Mouse (Mus musculus) c-Kit-positive CD71-positive TER-119-positive erythroid progenitor cells, embryonic 14.5 days (primary cell): ENCODE data around the gene Tmem150c.
A peak's percentile ranks its signal among the peaks of the same experiment; 100 is the strongest.

Experiments
- DNase-seq: peaks from one replicate; pipeline ENCODE4 v3.0.0-alpha.2; 2013; ENCODE audit warnings: low spot score

Tmem150c gene

DNA sequence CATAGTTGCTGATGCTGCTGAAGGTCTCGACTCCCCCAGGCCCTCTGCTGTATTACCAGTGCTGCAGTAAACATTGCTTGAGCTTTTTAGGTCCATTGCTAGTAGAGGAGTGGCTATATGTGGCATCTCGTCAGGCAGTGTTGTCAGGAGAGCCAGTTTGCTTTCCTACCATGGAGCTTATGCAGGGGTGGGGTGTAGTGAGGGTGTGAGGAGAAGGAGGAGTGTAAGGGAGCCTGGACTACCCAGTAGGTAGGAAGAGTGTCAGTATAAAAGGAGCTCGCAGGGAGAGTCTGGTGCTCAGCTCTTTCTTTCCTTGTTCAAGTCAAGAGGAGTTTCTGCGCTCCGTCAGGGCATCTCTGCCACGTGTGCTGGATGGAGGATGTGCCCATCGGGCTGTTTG, 106.9 kb downstream of the Tmem150c start:
- no peak for DNase-seq

DNA sequence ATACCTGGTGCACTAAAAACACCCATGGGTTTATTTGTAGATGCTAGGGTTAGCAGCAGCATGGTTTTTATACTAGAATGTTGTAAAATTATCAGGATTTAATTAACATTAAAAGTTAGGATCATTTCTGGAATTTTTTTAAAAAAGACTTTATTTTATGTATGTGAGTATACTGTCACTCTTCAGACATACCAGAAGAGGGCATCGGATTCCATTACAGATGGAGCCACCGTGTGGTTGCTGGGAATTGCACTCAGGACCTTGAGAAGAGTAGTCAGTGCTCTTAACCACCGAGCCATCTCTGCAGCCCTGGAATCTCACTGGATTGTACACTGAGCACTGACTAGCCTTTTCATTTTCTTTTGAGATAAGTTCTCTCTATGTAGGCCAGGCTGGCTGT, 109.7 kb downstream of the Tmem150c start:
- no peak for DNase-seq

DNA sequence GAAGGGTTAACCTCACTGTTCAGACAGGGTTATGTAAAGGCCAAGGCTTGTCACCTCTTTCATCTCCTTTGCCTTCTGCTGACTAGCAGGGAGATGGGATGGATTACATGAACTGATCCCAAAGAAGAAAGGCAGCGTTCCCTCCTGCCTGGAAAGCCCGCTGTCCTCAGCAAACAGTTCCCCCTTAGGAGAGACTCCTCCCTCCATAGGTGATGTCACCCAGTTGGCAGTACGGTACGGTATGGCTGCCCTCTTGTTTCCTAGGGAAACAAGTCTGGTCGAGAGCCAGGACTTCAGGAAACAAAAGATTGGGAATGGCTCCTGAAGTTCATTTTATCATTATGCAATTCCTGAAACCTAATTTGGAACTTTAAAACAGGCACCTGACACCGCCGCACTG, 111.7 kb downstream of the Tmem150c start:
- DNase-seq, result no peak

DNA sequence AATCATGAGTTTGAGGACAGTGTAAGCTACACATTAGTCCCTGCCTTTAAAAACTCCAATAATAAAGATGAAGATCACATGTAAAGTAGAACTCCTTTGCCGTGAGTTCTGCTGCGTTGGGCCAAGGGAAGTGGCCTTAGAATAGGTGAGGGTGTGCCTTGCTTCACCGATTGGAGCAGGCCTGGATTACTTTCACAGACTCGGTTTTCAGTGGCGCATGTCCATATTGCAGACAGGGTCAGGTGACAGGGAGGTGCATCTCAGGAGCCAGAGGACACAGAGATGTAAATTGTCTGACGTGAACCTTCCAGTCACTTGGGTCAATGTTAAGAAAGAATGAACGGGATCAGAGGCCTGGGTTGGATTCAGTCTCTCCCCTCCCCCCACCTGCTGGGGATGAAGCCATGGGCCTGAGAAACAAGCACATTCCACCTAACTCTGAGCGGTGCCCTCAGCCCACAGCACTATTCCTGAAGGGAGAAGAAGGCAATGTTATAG, 112.4 kb downstream of the Tmem150c start:
- no peak for DNase-seq

DNA sequence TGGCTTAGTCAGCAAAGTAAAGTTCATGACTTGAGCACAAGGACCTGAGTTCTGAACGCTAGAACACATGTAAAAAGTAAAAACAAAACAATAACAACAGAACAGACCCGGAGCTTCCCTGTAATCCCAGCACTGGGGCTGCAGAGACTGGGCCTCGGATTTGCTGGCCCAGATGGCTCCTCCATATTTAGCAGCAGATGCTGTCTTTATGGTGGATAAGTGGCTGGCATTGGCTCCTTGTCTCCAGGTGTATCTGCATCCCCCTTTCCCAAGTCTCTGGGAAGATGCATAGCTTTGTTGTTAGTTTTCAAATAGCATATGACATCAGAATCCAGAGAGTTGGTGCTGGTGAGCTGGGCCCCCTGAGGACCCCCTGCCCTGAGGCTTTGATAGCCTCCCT, 113.5 kb downstream of the Tmem150c start:
- no peak for DNase-seq

DNA sequence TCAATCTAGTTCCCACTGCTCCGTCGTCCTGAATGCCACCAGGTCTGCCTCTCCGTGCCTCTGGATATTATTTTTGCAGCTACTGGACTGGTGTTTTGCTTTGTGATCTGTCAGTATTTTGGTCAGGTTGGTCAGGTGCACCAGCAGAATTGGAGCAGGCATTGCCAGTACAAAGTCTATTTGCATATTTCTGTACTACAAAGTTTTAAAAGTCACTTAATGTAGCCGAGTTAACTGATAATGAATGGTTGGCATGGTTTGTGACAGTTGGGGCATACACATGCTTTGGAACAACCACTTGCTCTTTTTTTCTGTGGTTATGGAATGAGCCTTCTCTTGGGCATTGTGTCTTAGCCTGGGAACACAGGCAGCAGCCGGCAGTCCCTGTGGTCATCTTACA, 115.0 kb downstream of the Tmem150c start:
- DNase-seq, result no peak

DNA sequence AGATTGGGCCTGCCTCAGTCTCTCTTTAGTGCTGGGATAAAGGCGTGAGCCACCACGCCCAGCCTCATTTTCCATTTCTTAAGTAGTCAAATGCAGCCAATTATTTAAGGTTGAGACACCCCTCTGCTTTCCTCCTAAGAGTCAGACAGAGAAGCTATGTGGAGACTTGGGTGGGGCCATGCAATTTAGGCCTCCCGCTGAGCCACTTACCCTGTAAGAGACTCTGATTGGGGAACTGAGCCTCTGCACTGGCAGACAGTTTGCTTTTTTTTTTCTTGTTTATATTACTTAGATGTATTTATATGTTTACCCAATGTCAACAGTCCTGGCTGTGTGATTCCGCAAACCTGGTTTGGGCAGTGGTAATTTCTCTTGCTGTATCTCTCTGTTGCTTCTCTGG, 115.6 kb downstream of the Tmem150c start:
- DNase-seq, result no peak

DNA sequence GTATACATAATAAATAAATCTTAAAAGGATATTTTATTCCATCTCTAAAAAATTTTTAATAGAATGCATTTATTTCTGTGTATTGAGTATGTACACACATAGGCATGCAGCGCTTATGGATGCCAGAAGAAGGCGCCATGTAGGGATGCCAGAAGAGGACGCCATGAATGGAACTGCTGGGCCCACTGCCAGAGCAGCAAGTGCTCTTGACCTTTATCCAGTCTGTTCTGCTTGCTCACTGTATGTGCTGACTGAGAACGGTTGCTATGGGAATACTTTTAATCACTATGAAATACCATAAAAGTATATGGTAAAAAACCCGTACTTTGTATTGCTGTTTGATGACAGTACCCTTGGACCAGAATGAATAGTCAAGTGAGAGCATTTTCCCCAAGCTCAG, 116.2 kb downstream of the Tmem150c start:
- no peak for DNase-seq

DNA sequence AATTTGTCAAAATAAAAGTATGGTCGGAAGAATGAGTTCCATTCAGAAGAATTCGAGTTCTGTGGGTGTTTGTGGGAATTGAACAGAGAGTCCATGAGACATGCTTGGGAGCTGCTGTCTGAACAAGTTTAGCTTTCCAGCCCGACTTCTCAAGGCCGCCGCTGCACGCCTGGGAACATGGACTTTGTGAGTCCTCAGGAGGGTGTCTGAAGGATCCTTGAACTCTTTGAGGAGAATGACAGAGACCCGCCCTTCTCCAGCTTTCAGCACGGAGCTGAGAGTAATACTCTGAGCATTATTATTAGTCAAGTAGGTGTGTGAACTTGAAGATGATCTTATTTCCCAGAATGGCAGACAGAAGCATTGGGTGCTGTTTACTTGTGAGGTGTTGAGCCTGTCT, 117.1 kb downstream of the Tmem150c start:
- no peak for DNase-seq

DNA sequence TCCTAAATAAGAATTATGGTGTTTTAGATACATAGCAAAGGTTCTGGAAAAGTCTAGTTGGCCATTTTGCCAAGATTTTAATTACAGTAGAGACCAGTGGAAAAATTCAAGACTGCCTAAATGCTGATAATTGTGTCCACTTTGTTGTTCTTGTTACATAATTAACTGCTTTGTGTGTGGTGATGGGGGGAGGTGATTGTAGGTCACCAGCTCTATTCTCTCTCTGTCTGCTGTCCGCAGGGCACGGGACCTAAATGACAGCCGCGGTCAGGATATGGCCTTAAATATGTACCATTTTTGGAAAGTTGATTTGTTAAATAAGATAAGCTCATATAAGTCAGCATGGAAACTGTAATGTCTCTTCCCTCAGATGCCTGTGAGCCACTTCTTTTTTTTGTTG, 118.3 kb downstream of the Tmem150c start:
- no peak for DNase-seq

DNA sequence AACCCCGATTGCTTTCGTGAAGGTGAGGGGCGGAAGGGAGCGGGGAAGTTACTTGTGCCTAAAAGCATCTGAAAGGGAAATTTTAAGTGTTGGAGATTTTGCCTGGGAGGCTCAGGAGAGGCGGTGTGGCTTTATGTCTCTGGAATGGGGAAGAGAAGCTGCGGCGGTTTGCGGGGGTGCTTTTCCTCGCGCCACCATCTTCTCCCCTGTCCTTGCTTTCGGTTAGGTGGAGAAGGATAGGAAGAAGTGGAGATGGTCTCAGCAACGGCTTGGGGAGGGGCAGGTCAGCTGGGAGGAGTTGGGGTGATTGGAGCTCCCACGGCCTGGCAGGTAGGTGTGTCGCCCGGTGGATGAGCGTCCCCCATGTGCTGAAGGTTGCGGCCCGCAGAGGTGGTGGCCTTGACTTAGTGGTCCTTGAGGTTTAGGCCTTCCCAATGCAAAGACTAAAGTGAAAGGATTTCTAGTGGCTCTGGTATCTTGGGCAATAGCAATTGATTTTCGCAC, 119.3 kb downstream of the Tmem150c start:
- DNase-seq, result peak; percentile 33

DNA sequence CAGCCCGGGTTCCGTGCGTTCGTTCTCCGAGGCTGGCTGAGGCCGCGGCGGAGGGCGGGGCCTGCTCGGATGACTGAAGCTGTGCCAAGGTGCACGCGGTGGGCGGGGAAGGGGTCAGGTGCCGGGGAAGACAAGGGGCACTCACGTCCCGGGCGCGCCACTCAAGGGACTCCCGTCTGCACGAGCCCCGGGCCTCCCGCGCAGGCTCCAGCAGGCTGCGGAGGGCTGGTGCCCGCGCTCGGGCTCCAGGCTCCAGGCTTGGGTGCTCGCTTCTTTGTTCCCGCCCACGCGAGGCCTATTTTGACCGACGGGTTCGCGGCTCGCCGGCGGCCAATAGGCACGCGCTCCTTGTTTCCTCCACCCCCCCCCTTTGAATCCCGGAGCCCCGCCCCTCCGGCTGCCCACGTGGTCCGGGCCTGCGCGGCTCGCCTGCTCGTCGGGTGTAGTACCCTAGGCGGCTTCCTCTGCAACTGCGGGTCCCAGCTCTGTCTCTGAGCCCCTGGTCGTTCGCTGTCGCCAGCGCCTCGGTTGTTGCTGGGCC, 119.9 kb downstream of the Tmem150c start, which contains the start of the genes Hnrnpdl and Enoph1:
Hnrnpdl (minus strand) TSS at position 63 of the 541 bp plus-strand sequence.
Enoph1 (plus strand) TSS at position 384 of the 541 bp plus-strand sequence.
- DNase-seq, result peak; percentile 95

DNA sequence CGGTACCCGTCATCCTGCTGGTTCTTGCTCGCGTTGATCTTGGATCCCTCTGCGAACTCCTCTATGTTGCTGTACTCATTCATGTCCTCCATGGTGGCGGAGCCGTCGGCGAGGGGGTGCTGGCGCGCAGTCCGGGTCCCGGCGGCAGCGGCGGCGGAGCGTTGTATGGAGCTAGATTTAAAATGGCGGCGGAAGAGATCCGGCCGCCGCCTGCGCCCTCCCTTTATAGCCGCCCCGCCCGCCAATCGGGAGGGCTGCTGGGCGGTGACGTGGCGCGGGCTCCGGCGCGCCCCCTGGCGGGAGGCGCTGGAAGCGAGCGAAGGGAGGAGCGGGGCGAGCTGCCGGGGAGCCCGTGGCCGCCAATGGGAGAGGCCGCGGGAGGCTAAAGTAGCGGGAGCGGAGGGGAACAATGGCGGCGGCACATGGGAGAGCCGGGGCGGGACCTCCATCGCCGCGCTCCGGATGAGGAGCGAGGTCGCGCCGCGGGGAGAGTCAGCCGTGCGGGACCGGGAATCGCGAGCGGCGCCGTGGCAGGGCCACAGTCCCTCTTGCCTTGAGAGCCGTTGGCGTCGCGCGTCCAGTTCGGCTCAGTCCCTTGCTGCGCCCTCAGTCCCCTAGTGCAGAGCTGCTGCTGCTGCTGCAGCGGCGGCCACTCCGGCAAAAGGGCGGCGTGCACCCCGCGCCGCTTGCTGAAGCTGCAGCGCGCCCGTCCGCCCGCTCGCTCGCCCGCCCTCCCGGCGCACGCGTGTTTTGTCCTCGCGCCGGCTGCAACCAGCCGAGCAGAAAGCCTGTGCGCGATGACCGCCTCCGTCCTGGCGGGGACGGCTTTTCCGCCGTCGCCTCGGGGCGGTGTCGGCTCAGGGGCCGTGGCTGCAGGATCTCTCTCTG, 120.7 kb downstream of the Tmem150c start:
- peak; percentile 91 for DNase-seq

DNA sequence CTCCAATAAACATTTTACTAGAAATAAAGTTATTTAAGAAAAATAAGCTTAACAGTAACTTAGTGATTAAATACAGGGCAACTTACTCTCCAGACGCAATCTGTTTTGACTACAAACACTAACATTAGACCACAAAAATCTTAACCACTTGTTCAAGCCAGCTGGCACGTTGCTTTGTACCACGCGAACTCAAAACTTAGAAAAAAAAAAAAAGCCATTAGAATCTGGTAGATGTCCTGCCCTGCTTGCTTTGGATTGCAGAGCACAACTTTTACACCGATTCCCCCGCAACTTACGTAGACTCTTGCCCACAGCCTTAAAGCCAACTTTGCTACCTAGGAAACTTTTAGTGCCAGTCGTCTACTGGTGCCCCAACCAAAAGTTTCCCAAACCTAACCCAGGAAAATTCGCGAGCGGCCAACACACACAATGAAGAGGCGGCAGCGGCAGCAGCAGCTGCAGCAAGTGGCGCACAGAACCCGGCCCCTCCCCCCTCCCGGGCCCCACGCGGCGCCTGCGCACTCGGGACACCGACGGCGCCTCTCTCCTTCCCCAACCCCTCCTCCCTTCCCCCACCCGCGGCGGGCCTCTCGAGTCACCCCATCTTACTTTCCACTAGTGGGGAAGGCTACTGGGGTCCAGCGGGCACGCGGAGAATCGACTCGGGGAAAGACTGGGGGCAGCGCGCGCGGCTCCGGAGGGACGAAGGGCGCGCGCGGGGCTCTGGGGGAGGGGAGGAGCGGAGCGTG, 121.5 kb downstream of the Tmem150c start:
- DNase-seq, result peak; percentile 83

DNA sequence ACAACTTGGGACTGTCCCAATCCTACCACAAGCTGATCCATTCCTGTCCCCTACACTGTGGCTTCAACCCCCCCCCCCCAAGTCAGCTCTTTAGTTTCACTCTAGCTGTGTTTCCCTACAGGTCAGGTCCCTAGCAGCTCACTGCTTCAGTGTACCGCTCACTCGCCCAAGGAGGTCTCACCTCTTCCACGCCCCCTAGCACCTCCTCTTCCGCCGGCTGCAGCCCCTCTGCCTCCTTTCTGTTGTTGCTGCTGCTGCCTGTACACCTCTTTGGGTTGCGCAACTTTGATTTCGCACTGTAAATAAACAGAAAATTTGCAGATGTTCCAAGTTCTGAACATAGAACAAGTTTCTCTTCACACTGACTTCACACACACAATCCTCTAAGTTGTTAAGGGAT, 122.9 kb downstream of the Tmem150c start:
- no peak for DNase-seq

DNA sequence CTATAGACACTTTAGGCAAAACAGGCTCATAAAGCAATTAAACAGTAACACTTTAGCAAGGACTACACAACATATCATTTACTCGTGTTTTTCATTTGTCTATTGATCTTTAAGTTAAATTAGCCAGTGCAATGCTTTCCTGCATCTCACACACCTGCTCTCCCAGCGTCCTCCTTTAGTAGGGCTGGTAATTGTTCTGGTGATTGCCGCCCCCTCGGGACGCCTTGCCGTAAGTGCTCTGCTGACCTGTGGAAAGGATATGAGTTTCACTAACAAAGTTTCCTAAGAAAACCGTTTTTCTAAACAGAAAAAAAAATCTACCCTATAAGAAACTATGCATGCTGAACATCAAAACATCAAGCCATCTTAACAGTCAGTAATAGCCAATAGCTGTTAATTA, 123.7 kb downstream of the Tmem150c start:
- DNase-seq, result no peak

DNA sequence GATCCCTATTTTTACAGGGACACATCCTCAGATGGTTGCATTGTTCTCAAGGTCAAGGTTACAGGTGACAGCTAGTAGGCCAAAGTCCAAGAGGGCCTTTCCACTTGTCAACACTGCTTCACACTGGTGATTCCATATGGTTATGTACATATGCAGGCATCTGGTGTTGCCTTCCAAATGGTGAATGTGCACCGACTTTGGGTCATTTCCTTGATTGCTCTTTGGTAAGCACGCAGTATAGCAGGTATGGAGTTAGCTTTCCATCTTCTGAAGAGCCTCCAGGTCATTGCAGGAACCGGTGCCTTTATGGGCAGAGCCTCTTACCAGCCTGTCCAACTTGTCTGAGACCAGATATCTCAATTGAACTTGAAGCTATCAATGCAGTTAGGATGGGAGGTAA, 127.0 kb downstream of the Tmem150c start:
- DNase-seq, result no peak

DNA sequence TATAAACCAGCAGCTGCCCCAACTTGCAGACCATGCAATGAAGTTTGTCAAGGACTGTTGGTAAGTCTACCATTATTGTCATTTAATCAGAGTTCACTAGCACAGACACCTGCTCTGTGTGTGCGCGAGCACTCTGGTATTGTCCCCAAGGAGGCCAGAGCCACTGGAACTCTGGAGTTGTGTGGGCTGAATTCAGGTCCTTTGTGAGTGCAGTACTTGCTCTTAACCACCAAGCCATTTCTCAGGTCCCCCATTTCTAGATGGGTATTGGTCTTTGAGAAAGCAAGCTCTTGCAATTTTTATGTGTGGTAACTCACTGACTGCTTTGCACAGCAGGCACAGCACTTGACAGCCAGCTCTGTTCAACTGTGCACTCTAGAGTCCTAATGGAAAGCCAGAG, 127.5 kb downstream of the Tmem150c start:
- DNase-seq, result no peak

DNA sequence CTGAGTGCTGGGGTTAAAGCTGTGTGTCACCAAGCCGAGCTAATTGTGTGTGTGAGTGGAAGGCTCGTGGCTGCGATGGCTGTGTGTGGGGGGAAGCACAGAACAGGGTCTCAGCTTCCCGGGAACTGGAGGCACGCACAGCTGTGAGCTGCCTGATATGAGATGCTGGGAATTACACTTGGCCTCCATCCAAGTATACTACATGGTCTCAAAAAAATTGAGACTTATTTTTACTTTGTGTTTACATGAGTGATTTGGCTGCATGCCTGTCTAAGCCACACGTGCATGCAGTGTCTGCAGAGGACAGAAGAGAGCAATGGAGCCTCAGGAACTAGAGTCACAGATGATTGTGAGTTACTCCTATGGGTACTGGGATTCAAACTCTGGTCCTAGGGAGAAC, 129.5 kb downstream of the Tmem150c start:
- no peak for DNase-seq
